Mouse (Mus musculus): Measurements from ENCODE around the gene AL732309.1. TPM values are rescaled to one million over a fixed set of nuclear protein-coding genes. Genes with fewer than 3 reads are reported as not detected.
A peak's percentile ranks its signal among the peaks of the same experiment; 100 is the strongest.

AL732309.1 gene
- polyA plus RNA-seq, 1 experiment from 2014 or later = 4.3 TPM

GRCm38 (mm10) chr2:25286314-25286713 lies 39.7 kb upstream of the AL732309.1 start:
- Histone ChIP-seq H3K27me3 (replicated peaks; ENCODE audit: insufficient read depth, low read length) (peaks cover 26% of the 10 kb centered on the region), H3K36me3 (ENCODE audit: insufficient read depth, low read length) (peaks cover 34% of the 10 kb centered on the region; the same call in 1 of the 2 replicates), H3K4me1 (ENCODE audit: insufficient read depth, low read depth, low read length) (peaks cover 18% of the 10 kb centered on the region), H3K4me2 (replicated peaks; ENCODE audit: low read depth, low read length) (no peak overlapping the region), H3K27ac (ENCODE audit: low read length) (peak overlapping the region; percentile 88), H3K9me3 (ENCODE audit: low read length) (no peaks in the 10 kb centered on the region), H3K4me3 (ENCODE audit: low read depth, low read length) (no peak overlapping the region), H3K9ac (replicated peaks; ENCODE audit: low read depth) (no peak overlapping the region)
- DNase-seq (ENCODE audit: low spot score) (no peak), ATAC-seq (peak; percentile 26)
- 31% methylated on average over 1 of the region's 1 CpGs for WGBS
- no peak for TF ChIP-seq EP300 (IDR thresholded peaks at IDR 0.05)
- no peak for TF ChIP-seq CTCF (IDR thresholded peaks at IDR 0.05)

GRCm38 (mm10) chr2:25285551-25285950 lies 38.9 kb upstream of the AL732309.1 start:
- H3K36me3 ChIP-seq (ENCODE audit: insufficient read depth, low read length) = peaks cover 41% of the 10 kb centered on the region; the same call in 1 of the 2 replicates
- TF ChIP-seq EP300 (IDR thresholded peaks at IDR 0.05) (no peak), CTCF (IDR thresholded peaks at IDR 0.05) (no peak)

GRCm38 (mm10) chr2:25278928-25279882 lies 32.5 kb upstream of the AL732309.1 start:
- ATAC-seq (peak; percentile 80), DNase-seq (ENCODE audit: low spot score) (peak; percentile 90)
- no peak overlapping the region for H3K9ac ChIP-seq (replicated peaks; ENCODE audit: low read depth)
- no peaks in the 10 kb centered on the region for H3K9me3 ChIP-seq (ENCODE audit: low read length)
- no peak overlapping the region for H3K4me3 ChIP-seq (ENCODE audit: low read depth, low read length)
- WGBS = 64% methylated on average over 13 of the region's 13 CpGs
- no peaks in the 10 kb centered on the region for H3K4me1 ChIP-seq (ENCODE audit: insufficient read depth, low read depth, low read length)
- H3K27ac ChIP-seq (ENCODE audit: low read length) = no peak overlapping the region
- no peak for TF ChIP-seq EP300 (IDR thresholded peaks at IDR 0.05)
- peak; percentile 94 for TF ChIP-seq CTCF (IDR thresholded peaks at IDR 0.05)
- peaks cover 57% of the 10 kb centered on the region for H3K36me3 ChIP-seq (ENCODE audit: insufficient read depth, low read length)
- no peaks in the 10 kb centered on the region for H3K27me3 ChIP-seq (replicated peaks; ENCODE audit: insufficient read depth, low read length)
- H3K4me2 ChIP-seq (replicated peaks; ENCODE audit: low read depth, low read length) = no peak overlapping the region

More at GRCm38 (mm10) chr2:25285551-25285950, 38.9 kb upstream of the AL732309.1 start:
- WGBS = 77% methylated on average over 2 of the region's 2 CpGs
- Histone ChIP-seq H3K4me2 (replicated peaks; ENCODE audit: low read depth, low read length) (no peak overlapping the region), H3K27me3 (replicated peaks; ENCODE audit: insufficient read depth, low read length) (peaks cover 19% of the 10 kb centered on the region), H3K9ac (replicated peaks; ENCODE audit: low read depth) (no peak overlapping the region), H3K4me1 (ENCODE audit: insufficient read depth, low read depth, low read length) (peaks cover 18% of the 10 kb centered on the region; the same call in 1 of the 2 replicates), H3K4me3 (ENCODE audit: low read depth, low read length) (no peak overlapping the region), H3K27ac (ENCODE audit: low read length) (peak overlapping the region; percentile 88), H3K9me3 (ENCODE audit: low read length) (no peaks in the 10 kb centered on the region)
- no peak for DNase-seq (ENCODE audit: low spot score)
- no peak for ATAC-seq

- Histone ChIP-seq H3K4me2 (replicated peaks; ENCODE audit: low read depth, low read length) (peak overlapping the region; percentile 88), H3K9me3 (ENCODE audit: low read length) (no peaks in the 10 kb centered on the region), H3K4me3 (ENCODE audit: low read depth, low read length) (peak overlapping the region; percentile 56), H3K27ac (ENCODE audit: low read length) (peak overlapping the region; percentile 33; the same call in 1 of the 2 replicates), H3K27me3 (replicated peaks; ENCODE audit: insufficient read depth, low read length) (no peaks in the 10 kb centered on the region), H3K9ac (replicated peaks; ENCODE audit: low read depth) (peak overlapping the region; percentile 81), H3K4me1 (ENCODE audit: insufficient read depth, low read depth, low read length) (peaks cover 21% of the 10 kb centered on the region; the same call in 1 of the 2 replicates), H3K36me3 (ENCODE audit: insufficient read depth, low read length) (peaks cover 20% of the 10 kb centered on the region; the same call in 1 of the 2 replicates)
- DNase-seq (ENCODE audit: low spot score) (no peak), ATAC-seq (no peak)
- 31% methylated on average over 16 of the region's 16 CpGs for WGBS
- no peak for TF ChIP-seq CTCF (IDR thresholded peaks at IDR 0.05)
- no peak for TF ChIP-seq EP300 (IDR thresholded peaks at IDR 0.05)
These were observed 26.3 kb upstream of the AL732309.1 start for GRCm38 (mm10) chr2:25273010-25273409.

GRCm38 (mm10) chr2:25272515-25272914 lies 25.9 kb upstream of the AL732309.1 start:
- 1% methylated on average over 24 of the region's 29 CpGs for whole genome bisulfite sequencing
- H3K4me1 ChIP-seq (ENCODE audit: insufficient read depth, low read depth, low read length) = peaks cover 21% of the 10 kb centered on the region; the same call in 1 of the 2 replicates
- peak overlapping the region; percentile 81 for H3K9ac ChIP-seq (replicated peaks; ENCODE audit: low read depth)
- no peaks in the 10 kb centered on the region for H3K9me3 ChIP-seq (ENCODE audit: low read length)
- H3K27ac ChIP-seq (ENCODE audit: low read length) = peak overlapping the region; percentile 33; the same call in 1 of the 2 replicates
- TF ChIP-seq EP300 (IDR thresholded peaks at IDR 0.05) (no peak), CTCF (IDR thresholded peaks at IDR 0.05) (no peak)
- no peaks in the 10 kb centered on the region for H3K27me3 ChIP-seq (replicated peaks; ENCODE audit: insufficient read depth, low read length)
- ATAC-seq (peak; percentile 26), DNase-seq (ENCODE audit: low spot score) (no peak)
- peak overlapping the region; percentile 88 for H3K4me2 ChIP-seq (replicated peaks; ENCODE audit: low read depth, low read length)
- peaks cover 15% of the 10 kb centered on the region; the same call in 1 of the 2 replicates for H3K36me3 ChIP-seq (ENCODE audit: insufficient read depth, low read length)
- peak overlapping the region; percentile 56 for H3K4me3 ChIP-seq (ENCODE audit: low read depth, low read length)

GRCm38 (mm10) chr2:25271827-25272511 lies 25.3 kb upstream of the AL732309.1 start, which contains the start of the genes Ssna1 and Anapc2:
TSS of gene Ssna1 (minus strand) at chr2:25272438.
TSS of gene Anapc2 (plus strand) at chr2:25272478.
- 0% methylated on average over 54 of the region's 55 CpGs for WGBS
- H3K4me1 ChIP-seq (ENCODE audit: insufficient read depth, low read depth, low read length) = peaks cover 21% of the 10 kb centered on the region; the same call in 1 of the 2 replicates
- H3K4me3 ChIP-seq (ENCODE audit: low read depth, low read length) = peak within 1 kb of the TSS; percentile 56
- peaks cover 14% of the 10 kb centered on the region; the same call in 1 of the 2 replicates for H3K36me3 ChIP-seq (ENCODE audit: insufficient read depth, low read length)
- H3K27ac ChIP-seq (ENCODE audit: low read length) = peak within 1 kb of the TSS; percentile 93
- H3K9me3 ChIP-seq (ENCODE audit: low read length) = no peaks in the 10 kb centered on the region
- TF ChIP-seq EP300 (IDR thresholded peaks at IDR 0.05) (no peak), CTCF (IDR thresholded peaks at IDR 0.05) (peak; percentile 68)
- peak within 1 kb of the TSS; percentile 88 for H3K4me2 ChIP-seq (replicated peaks; ENCODE audit: low read depth, low read length)
- peak; percentile 98 for DNase-seq (ENCODE audit: low spot score)
- peak; percentile 99 for ATAC-seq
- peak within 1 kb of the TSS; percentile 81 for H3K9ac ChIP-seq (replicated peaks; ENCODE audit: low read depth)
- no peaks in the 10 kb centered on the region for H3K27me3 ChIP-seq (replicated peaks; ENCODE audit: insufficient read depth, low read length)
